Mouse (Mus musculus): ENCODE measurements around the gene Zfp451. TPM values are rescaled to one million over a fixed set of nuclear protein-coding genes. Genes with fewer than 3 reads are reported as not detected.
"Not testable (repeated sequence)": the region's sequence is repeated elsewhere in the genome, so short reads cannot be mapped to it uniquely, and the experiment has no call there.

Zfp451 gene
- total RNA-seq (2021) = 10 to 100 TPM; 53.8 to 55.3 TPM

DNA sequence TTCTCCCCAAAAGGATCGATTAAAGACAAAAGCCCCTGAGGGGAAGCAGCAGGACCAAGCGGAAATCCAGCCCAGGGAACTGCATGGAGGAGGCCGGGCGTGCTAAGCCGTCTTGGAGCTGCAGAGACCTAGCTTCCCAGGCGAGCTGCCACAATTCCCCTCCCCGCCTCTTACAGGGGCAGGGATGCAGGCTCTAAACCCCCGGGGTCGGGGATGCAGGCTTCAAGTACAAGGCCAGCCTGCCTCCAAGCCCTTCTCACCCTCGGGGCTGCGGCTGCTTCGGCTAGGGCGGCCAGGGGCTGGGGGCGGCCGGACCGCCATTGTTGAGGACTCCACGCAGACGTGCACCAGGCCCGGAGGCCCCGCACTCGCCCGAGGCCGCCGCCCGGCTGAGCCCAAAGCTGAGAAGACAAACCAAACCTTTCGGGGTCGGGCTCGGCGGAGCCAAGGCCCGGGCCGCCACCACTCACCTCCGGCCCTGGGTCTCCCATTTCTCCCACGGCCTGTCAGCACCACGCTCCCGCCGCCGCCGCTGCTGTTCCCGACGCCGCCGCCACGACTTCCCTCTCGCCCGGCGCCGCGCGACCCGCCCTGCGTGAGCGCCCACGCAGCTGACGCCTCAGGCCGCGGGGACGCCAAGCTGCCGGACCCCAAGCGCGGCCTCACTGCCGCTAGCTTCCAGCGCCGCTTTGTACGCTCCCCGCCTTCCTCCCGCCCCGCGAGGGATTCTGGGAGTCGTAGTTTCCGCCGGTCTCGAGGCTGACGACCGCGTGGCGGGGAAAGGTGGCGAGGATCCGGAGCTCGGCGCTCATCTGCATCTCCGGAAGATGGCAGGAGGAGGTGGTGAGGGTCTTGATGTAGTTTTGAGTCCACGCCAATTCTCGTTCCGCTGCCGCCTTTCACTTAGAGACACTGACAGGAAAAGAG is at the start of gene Zfp451:
Zfp451 (minus strand) TSS at position 728 of the 927 bp plus-strand sequence.
- peak; percentile 90 to 92 for DNase-seq

- DNase-seq = no peak
These were observed 32.4 kb upstream of the Zfp451 start for GRCm38 (mm10) chr1:33846807-33847206.

GRCm38 (mm10) chr1:33843823-33844222 is 29.4 kb upstream of the Zfp451 start:
- DNase-seq = peak in 1 of 2 experiments; percentile 3

DNA sequence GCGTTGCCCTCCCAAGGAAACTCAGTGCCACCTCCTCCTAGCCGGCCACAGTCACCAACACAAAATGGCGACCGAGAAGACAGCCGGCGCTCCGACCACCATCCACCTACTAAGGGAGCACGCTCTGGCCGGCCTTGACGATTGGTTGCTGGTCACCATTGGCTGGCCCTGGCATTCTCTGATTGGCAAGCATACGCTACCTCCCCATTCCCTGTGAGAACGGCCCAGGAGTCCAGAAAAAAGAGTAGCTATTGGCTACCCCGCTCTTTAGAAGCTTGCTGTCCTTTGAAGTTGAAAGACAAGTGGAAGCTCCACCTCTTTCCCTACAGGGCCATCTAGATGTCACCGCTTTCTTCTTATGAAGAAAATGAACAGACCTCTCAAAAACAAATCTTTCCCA is 24.6 kb upstream of the Zfp451 start:
- DNase-seq = not testable (repeated sequence)

DNA sequence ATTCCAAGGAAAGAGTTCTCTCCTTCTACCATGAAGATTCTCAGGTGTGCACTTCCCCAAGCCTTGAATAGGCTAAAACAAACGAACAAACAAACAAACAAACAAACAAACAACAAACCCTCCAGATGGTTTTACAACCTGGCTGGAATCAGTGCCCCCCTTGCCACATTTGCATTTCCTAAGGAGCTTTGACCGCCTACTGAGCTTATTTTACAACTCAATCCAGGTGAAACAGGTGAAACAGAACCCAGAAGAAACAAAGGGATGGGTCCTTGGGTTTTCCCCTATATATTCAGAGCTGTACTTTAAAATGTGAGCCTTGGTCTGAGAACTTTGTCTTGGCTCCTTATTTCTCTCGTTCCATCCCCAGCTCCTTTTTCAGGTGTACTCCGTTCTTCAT is 16.2 kb upstream of the Zfp451 start:
- DNase-seq = no peak

- no peak for DNase-seq
These were observed 3.5 kb upstream of the Zfp451 start for GRCm38 (mm10) chr1:33817931-33818330.

GRCm38 (mm10) chr1:33813495-33813867 is 914 bp downstream of the Zfp451 start:
- no peak for DNase-seq

DNA sequence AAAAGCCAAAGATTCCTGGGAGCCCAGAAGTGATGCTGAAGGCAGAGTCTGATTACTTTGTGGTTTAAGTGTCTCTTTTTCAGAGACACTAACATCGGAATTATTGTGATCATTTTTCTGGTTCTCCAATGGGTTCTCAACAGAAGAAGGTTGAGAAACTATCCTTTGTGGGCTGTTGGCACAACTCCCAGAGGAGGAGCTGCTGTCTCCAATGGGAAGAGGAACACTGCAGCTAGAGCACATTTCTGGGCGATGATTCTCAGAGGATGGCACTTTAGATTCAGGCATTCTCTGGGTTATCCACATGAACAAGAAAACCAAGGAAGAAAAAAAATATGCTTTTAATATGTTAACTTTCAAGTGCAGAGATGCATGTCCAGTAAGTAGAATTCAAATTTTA is 11.1 kb downstream of the Zfp451 start:
- DNase-seq = peak; percentile 10 to 21

DNA sequence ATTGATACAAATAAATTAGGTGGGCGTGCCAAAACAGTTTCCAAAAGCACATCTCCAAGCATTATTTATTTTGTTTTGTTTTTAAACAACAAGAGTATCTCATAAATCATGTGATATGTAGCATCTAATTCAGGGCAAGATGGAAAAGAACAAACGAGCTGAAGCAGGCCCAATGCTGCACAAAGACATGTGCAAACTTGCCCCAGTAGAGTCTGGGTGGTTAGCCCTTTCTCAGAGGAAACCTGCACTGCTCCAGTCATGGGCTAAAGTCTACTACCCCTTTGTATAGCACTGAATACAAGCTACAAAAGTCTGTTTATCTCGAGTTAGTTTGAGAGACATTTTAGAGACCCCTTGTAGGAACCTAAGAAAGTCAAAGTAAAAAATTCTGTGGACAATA is 14.8 kb downstream of the Zfp451 start:
- no peak for DNase-seq

DNA sequence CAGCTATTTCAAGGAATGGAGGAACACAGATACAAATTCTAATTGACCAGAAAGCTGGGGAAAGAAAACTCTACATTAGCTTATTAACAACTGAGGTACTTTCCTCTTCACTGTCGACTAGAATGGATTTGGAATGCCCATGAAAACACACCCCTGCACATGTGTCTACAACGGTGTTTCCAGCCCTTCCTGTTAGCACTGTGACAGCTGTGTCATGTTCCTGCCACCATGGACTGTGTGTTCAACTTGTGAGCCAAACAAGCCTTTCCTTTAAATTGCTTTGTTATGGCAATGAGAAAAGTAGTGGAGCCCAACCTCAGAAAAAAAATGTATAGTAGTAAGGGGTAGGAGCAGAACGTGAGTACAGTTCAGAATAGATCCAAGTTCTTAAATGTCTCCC is 25.9 kb downstream of the Zfp451 start:
- no peak for DNase-seq

- DNase-seq = no peak
These were observed 26.3 kb downstream of the Zfp451 start for GRCm38 (mm10) chr1:33788072-33788471.

DNA sequence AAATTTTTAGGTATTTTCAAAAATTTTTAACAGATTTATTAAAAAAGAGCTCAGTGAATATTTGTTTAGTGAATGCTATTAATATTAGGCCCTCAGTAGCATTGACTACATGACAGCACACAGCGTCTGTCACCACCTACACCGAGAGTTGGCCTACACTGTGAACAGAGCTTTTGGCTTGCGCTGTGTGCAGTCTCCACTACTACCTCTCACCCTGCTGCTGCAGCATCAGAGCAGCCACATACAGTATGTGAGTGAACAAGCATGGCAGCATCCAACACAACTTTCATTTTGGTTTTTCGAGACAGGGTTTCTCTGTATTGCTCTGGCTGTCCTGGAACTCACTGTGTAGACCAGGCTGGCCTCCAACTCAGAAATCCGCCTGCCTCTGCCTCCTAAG is 29.8 kb downstream of the Zfp451 start:
- DNase-seq = peak in 1 of 2 experiments; percentile 24

DNA sequence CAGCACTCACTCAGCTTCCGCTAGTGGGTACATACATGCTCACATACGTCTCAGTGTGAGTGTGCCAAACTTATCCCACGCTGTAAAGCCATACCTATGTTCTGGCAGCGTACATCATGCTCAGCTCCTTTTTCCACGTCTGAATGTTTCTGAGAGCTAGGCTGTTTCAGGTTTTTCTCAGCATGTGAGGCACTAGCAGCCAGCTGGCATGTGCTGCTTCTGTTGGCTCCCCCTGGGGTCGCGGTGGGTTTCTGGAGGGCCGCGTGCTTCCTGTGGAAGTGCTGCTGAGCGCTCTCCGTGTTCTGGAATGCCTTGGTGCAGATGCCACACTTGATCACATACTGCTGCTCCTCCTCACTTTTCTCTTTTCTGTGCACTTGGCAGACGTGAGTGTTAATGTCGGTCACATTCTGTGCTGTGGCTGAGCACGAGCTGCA is 38.2 kb downstream of the Zfp451 start:
- no peak for DNase-seq

DNA sequence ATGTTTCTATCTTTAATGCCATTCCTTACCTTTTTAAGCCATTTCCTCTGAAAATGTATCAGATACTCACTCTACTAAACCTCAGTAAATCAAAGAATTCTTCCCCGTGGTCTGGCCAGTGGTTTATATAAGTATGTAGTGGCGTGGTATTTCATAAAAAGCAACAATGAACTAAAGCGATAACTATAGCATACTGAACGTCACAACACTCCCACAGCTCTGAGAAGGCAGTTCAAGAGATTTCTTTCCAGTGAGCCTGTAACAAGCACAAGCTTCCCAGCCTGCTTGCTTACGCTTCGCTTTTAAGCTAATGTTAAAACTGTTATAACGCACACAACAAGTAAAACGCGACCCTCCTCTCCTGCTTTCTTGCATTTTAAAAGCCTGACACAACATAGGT is 42.3 kb downstream of the Zfp451 start:
- DNase-seq = no peak

DNA sequence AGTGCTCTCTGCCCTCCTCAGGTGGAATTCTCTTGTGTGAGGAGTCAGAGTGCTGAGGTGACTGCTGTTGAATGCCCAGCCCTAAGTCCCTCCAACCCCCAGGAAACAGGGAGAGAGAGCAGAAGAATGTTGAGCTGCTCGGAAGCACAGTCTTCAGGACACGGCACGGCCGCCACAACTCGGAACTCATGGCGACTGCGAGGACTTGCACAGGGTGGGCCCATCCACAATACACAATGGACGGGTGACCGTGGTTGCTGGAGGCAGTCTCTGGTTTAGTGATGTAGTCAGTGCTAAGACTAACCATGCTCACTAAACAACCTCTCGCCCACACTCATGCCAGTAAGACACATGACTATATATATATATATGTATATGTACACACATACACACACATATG is 42.8 kb downstream of the Zfp451 start:
- DNase-seq = no peak

GRCm38 (mm10) chr1:33768827-33769226 is 45.6 kb downstream of the Zfp451 start:
- DNase-seq = no peak

- no peak for DNase-seq
These were observed 46.2 kb downstream of the Zfp451 start for GRCm38 (mm10) chr1:33768091-33768787.

DNA sequence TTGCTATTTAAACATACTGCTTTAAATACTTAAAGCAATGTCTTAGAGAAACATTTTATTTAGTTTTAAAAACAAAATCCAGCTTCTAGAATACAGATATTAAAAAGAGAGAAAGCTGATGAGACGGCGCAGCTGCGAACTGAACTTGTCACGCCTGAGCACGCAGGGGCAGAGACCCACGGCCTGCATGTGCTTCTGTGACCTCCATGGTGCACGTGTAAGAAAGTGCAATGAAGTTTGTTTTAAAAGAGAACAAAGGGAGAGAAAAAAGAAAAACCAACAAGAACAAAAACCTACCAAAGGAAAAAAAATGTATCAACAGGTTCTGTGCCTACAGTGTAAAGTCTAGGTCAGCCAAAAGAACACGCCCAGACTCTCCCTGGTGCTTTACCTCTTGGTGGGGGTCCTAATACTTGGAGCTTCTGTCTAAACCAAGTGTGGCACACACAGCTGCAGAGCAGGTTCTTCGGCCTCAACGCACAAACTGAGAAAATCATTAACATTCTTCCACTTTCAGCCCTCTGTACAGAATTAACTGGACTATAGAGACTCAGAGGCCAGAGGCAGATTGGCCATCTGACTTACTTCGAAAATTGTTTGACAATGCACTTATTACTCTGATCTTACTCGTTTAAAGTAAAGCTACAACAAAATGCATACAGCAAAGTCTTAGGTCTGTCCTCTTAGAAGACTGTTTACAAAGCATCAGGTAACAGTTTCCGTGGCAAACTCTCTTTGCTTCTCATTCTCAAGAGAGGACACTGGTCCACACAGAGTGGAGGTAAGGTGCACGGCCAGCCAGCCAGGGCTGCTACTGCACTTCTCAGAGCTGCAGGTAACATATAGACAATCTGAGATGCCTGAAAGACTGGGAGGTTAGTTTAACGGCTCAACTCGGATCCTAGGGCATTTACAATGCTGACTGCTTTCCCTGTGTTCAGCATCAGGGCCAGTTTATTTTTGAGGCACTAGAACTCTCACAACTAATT is 47.6 kb downstream of the Zfp451 start:
- DNase-seq = no peak

GRCm38 (mm10) chr1:33765468-33766080 is 48.8 kb downstream of the Zfp451 start:
- DNase-seq = no peak

- DNase-seq = no peak
These were observed 50.6 kb downstream of the Zfp451 start for GRCm38 (mm10) chr1:33763826-33764225.

DNA sequence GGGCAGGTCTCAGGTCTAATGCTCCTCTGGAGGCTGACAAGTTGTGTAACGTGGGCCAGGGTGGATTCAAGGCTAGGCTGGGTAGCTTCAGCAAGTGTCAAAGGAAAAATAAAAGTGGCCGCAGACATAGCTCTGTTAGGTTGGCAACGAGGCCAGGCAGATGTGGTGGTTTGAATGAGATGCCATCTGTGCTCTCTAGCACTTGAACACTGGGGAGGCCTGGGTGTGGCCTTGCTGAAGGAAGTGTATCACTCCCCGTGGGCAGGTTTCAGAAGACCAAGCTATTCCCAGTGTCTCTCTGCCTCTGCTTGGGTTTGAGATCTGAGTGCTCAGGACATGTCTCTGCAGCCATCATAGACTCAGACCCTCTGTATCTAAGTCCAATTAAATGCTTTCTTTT is 55.9 kb downstream of the Zfp451 start:
- DNase-seq = no peak

GRCm38 (mm10) chr1:33757491-33758041 is 56.8 kb downstream of the Zfp451 start, which contains the start of gene Bag2:
TSS of gene Bag2 (minus strand) at chr1:33757795.
- DNase-seq = peak; percentile 53 to 58

All from layer of hippocampus, postnatal 36 days (tissue).